Mouse (Mus musculus) cerebellum, adult 9-11 months (tissue): Measurements from ENCODE around the gene Htr2b.

Source experiments
- DNase-seq: peaks from one replicate; pipeline ENCODE4 v3.0.0; 2022

Gene Htr2b

GRCm38 (mm10) chr1:86076565-86076964 is 35.2 kb downstream of the Htr2b start:
- DNase-seq, result no peak

GRCm38 (mm10) chr1:86064271-86064991 is 47.3 kb downstream of the Htr2b start, which contains the start of gene Psmd1:
Psmd1 (plus strand) TSS chr1:86064387.
- DNase-seq, result peak; percentile 88

- no peak for DNase-seq
These were observed 49.2 kb downstream of the Htr2b start for GRCm38 (mm10) chr1:86062523-86062922.

DNA sequence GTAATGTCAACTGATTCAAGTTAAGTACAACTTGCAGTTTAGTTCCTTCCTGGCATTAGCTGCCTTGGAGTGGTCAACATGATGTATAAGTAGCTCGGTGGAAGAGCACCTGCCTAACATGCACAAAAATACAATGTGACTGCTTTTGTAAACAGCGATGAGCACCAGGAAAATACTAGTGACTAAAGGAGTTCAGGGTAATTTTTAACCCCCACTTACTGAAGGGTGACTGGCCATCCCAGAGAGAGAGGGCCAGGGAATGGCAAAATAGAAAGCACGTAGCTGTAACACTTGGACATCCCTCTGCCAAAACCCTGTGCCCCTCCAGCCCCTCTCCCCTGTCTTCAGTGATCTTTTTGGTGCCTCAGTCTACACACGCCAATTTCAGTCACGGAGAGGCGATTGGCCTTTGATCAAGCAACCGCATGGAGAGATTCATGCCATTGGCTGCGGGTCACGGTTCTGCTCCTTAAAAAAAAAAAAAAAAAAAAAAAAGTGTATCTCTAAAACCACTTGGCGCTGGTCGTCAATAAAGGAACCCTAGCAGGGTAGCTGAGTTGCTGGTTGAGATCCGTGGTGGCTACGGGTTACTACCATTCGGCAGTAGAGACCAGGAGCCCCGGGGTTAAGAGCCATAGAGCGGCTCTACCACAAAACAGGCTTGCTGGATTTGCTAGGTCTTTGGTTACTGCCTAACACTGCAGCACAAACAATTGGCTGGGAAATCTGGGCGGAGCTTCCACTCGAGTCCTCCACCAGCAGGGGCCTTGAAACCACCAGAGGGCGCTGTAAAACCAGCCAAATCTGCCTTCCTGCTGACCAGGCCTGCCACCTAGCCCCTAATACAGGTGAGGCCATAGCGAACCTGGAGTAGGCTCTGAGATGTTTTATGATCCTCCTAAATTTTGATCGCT is 52.7 kb downstream of the Htr2b start:
- DNase-seq, result peak; percentile 96

DNA sequence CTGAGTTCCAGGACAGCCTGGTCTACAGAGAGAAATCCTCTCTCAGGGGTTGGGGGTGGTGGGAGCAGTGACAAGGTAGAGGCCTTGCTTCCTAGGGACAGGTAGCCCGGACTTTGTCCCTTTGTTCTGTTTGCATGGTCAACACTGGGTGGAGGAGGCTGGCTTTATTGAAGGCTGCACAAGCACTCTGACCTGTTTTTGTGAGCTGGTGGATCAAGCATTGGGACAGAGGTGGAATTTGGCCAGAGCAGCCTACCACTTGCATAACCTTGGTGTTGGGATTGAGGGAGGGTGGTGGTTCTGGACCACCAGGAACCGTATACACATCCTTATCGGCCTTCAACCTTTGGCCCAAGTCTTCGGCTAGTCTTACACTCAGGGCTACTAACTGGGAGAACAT is 55.5 kb downstream of the Htr2b start:
- no peak for DNase-seq

DNA sequence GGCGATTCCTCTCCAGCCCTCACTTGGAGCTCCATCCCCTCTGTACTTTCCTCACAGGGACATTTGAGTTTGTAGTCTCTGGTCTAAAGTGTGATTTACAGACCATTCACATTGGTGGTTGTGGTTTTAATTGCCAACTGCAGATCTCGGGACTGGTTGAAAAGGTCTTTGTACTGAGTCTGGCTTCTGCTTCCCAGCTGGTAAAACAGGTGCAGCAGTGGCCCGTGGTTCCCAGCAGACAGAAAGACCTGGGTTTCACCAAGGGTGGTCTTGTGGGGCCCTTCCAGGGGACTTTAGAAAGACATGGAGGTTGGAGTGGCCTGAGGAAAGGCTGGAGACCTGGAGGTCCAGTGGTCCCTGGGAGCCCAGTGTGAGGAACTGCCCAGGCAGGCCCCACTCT is 56.8 kb downstream of the Htr2b start:
- DNase-seq, result no peak

DNA sequence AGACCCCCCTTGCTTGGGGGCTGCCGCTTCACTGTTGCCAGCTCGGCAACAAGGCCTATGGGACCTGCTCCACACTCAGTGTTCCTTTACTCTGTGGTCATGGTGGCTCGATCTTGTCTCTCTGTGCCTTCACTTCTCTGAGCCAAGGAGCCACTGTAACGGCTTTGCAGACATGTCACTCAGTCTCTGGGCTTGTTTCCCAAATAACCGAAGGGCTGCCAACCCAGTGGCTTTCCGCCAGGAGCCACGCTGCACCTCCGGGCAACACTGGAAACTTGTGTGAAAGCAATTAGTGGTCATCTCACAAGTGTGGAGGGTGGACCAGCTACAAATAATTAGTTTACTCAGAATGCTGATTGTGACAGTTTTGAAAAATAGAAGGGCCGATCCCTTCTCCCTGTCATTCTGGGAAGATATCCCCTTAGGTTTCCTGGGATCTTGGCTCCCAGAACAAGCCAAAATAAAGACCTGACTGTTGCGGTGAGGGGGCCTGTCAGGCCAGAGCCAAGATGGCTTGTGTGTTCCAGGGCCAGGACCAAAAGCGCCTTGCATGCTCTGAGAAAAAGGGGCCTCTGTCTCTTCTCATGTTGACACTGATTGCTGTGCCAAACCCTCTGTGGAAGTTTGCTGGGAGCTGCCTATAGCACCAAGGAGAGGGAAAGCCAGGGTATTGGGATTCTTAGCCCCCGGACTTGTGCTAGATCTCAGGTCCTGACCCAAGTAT is 58.4 kb downstream of the Htr2b start:
- peak; percentile 73 for DNase-seq
